Mouse (Mus musculus): ENCODE data around the gene Cnst. TPM values are rescaled to one million over a fixed set of nuclear protein-coding genes. Genes with fewer than 3 reads are reported as not detected.
"Not testable (repeated sequence)": the region's sequence is repeated elsewhere in the genome, so short reads cannot be mapped to it uniquely, and the experiment has no call there.

Gene Cnst
- polyA plus RNA-seq, 1 experiment from 2014 or later = 19.7 TPM

DNA sequence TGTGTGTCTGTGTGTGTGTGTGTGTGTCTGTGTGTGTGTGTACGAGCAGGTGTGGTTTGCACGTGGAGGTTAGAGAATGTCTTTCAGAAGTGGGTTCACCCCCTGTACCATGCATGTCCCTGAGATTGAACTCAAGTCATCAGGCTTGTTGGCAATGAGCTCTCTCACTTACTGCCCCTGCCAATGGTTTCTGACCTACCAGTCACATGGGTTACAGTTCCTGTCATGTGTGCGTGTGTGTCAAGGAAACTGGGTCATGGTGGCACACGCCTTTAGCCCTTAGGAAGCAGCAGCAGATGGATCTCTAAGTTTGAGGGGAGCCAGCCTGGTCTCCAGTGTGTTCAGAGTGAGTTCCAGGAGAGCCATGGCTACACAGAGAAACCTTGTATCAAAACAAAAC, 96.6 kb downstream of the Cnst start:
- 89% methylated on average over 4 of the region's 4 CpGs for WGBS
- no peak overlapping the region for H3K4me3 ChIP-seq
- no peaks in the 10 kb centered on the region for H3K36me3 ChIP-seq
- H3K4me1 ChIP-seq = peaks cover 3% of the 10 kb centered on the region; the same call in 1 of the 2 replicates
- no peak for DNase-seq (ENCODE audit: low spot score)
- no peak overlapping the region for H3K27ac ChIP-seq (replicated peaks)
- H3K9me3 ChIP-seq (replicated peaks) = no peaks in the 10 kb centered on the region
- H3K27me3 ChIP-seq (ENCODE audit: low read depth, poor library complexity, severe bottlenecking) = no peaks in the 10 kb centered on the region

DNA sequence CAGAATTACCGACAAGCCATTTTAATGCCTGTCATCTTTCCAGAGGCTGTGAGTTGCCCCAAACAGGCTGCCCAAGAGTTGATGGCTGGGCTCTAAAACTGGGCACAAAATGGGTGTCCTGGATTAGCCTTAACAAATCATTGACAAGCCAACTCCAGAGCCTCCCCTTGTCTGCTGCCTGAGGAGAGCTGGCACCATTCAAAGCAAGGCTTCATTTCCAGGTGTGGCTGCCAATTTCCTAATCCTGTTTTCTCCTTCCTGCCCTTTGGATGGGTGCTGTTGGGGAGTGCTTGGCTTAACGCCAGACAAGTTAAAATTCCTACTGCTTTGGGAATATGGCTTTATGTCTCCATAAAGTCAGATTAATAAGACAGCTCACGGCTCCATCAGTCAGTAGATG, 98.0 kb downstream of the Cnst start:
- Histone ChIP-seq H3K4me1 (peaks cover 6% of the 10 kb centered on the region; the same call in 1 of the 2 replicates), H3K27me3 (ENCODE audit: low read depth, poor library complexity, severe bottlenecking) (no peaks in the 10 kb centered on the region), H3K9me3 (replicated peaks) (no peaks in the 10 kb centered on the region), H3K36me3 (no peaks in the 10 kb centered on the region), H3K4me3 (no peak overlapping the region), H3K27ac (replicated peaks) (no peak overlapping the region)
- 78% methylated on average over 3 of the region's 3 CpGs for WGBS
- DNase-seq (ENCODE audit: low spot score) = no peak

- WGBS = 67% methylated on average over 13 of the region's 13 CpGs
- no peaks in the 10 kb centered on the region for H3K27me3 ChIP-seq (ENCODE audit: low read depth, poor library complexity, severe bottlenecking)
- H3K4me3 ChIP-seq = peak overlapping the region; percentile 18; the same call in 1 of the 2 replicates
- H3K4me1 ChIP-seq = peaks cover 7% of the 10 kb centered on the region; the same call in 1 of the 2 replicates
- no peaks in the 10 kb centered on the region for H3K36me3 ChIP-seq
- H3K27ac ChIP-seq (replicated peaks) = 0 out of 2 replicates have a peak overlapping the region, but pooled peaks have one; percentile 39
- peak; percentile 80 for DNase-seq (ENCODE audit: low spot score)
- no peaks in the 10 kb centered on the region for H3K9me3 ChIP-seq (replicated peaks)
Observed at GRCm38 (mm10) chr1:179645101-179645979, 99.2 kb downstream of the Cnst start.

GRCm38 (mm10) chr1:179645980-179646268, 99.8 kb downstream of the Cnst start:
- Histone ChIP-seq H3K36me3 (no peaks in the 10 kb centered on the region), H3K9me3 (replicated peaks) (no peaks in the 10 kb centered on the region), H3K4me1 (peaks cover 7% of the 10 kb centered on the region; the same call in 1 of the 2 replicates), H3K27ac (replicated peaks) (0 out of 2 replicates have a peak overlapping the region, but pooled peaks have one; percentile 39), H3K4me3 (peak overlapping the region; percentile 18; the same call in 1 of the 2 replicates), H3K27me3 (ENCODE audit: low read depth, poor library complexity, severe bottlenecking) (no peaks in the 10 kb centered on the region)
- 22% methylated on average over 4 of the region's 4 CpGs for WGBS
- no peak for DNase-seq (ENCODE audit: low spot score)

- not testable (repeated sequence) for H3K27ac ChIP-seq (replicated peaks); H3K9me3 ChIP-seq (replicated peaks); H3K4me3 ChIP-seq; H3K27me3 ChIP-seq (ENCODE audit: low read depth, poor library complexity, severe bottlenecking); H3K36me3 ChIP-seq; DNase-seq (ENCODE audit: low spot score); H3K4me1 ChIP-seq
- WGBS = 75% methylated on average over 5 of the region's 5 CpGs
Observed at GRCm38 (mm10) chr1:179648678-179649077, 102.5 kb downstream of the Cnst start.

DNA sequence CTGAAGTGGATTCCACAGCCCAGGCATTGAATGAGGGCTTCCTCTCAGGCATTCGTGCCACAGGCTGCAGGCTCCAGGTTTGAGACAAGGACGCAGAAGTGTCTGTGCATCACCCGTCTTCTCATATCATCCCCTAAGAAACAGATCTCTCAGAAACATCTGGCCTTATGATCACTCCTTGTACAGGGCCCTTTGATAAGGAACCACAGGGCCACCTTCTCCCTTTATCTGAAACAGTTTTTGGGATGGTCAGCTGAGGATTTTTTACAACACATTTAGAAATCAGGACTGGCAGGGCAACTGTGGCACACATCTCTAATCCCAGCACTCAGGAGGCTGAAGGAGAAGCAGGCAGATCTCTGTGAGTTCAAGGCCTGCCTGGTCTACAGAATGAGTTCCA, 103.2 kb downstream of the Cnst start:
- no peak for DNase-seq (ENCODE audit: low spot score)

DNA sequence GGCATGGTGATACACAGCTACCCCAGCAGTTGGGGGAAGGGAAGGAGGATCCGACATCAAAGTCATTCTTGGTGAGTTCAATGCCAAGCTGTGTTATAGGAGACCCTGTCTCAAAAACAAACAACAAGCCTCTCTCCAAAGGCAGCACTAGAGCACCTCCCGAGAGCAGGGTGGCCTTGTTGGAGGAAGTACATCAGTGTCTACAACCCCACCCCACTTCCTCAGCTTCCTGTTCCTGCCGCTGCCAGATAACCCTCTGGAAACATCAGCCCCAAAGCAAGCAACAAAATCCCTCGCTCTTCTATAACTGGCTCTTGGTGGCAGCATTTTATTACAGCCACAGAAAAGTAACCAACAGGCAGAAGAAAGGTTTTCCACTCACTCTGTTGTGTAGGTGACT, 104.1 kb downstream of the Cnst start:
- WGBS = 82% methylated on average over 4 of the region's 4 CpGs
- Histone ChIP-seq H3K36me3 (no peaks in the 10 kb centered on the region), H3K27ac (replicated peaks) (no peak overlapping the region), H3K4me1 (peaks cover 7% of the 10 kb centered on the region; the same call in 1 of the 2 replicates), H3K9me3 (replicated peaks) (no peaks in the 10 kb centered on the region), H3K27me3 (ENCODE audit: low read depth, poor library complexity, severe bottlenecking) (no peaks in the 10 kb centered on the region), H3K4me3 (no peak overlapping the region)
- no peak for DNase-seq (ENCODE audit: low spot score)

More for the DNA sequence above, 103.2 kb downstream of the Cnst start:
- Histone ChIP-seq H3K9me3 (replicated peaks) (no peaks in the 10 kb centered on the region), H3K4me3 (no peak overlapping the region), H3K27ac (replicated peaks) (no peak overlapping the region), H3K4me1 (peaks cover 7% of the 10 kb centered on the region; the same call in 1 of the 2 replicates), H3K27me3 (ENCODE audit: low read depth, poor library complexity, severe bottlenecking) (no peaks in the 10 kb centered on the region), H3K36me3 (no peaks in the 10 kb centered on the region)
- 78% methylated on average over 3 of the region's 3 CpGs for whole genome bisulfite sequencing

DNA sequence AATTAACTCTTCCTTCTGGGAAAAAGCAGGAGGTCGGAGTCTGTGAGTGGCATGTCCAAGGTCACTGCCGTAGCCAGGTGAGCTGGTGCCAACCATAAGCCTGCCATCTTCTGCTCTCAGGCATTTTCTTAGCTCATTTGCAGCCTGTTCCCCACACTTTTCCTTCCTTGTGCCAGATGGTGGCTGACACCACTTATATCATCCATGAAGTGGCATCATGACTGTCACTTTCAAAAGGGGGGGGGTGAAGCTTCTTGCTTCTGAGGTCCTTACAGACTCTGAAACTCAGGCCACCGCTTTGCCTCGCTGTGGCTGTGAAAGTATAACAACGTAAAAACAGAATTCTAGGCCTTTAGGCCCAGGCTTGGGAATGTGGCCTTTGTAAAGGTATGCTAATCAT, 105.1 kb downstream of the Cnst start:
- H3K27me3 ChIP-seq (ENCODE audit: low read depth, poor library complexity, severe bottlenecking) = no peaks in the 10 kb centered on the region
- 81% methylated on average over 5 of the region's 5 CpGs for WGBS
- no peak overlapping the region for H3K4me3 ChIP-seq
- DNase-seq (ENCODE audit: low spot score) = no peak
- 0 out of 2 replicates have a peak, but pooled peaks cover 4% of the 10 kb centered on the region for H3K4me1 ChIP-seq
- H3K9me3 ChIP-seq (replicated peaks) = no peaks in the 10 kb centered on the region
- H3K36me3 ChIP-seq = no peaks in the 10 kb centered on the region
- no peak overlapping the region for H3K27ac ChIP-seq (replicated peaks)

DNA sequence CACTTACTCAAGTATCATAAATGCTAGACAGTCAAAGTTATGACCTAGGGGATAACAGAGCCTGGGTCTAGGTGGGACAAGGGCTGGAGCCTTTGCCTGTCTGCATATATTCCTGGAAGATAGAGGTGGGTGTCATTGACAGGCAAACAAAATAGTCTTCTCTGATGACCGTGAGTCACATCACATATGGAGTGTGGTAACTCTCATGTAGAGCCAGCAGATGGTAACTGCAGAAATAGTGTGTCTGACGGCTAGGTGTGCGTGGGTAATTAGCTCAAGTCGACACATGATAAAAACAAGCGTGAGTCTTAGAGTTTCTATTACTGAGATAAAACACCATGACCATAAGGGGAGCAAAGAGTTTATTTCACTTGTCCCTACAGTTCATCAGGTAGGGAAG, 116.9 kb downstream of the Cnst start:
- Histone ChIP-seq H3K27me3 (ENCODE audit: low read depth, poor library complexity, severe bottlenecking) (no peaks in the 10 kb centered on the region), H3K36me3 (no peaks in the 10 kb centered on the region), H3K27ac (replicated peaks) (no peak overlapping the region), H3K9me3 (replicated peaks) (no peaks in the 10 kb centered on the region), H3K4me1 (peaks cover 21% of the 10 kb centered on the region), H3K4me3 (no peak overlapping the region)
- DNase-seq (ENCODE audit: low spot score) = no peak
- 95% methylated on average over 5 of the region's 5 CpGs for WGBS

GRCm38 (mm10) chr1:179664309-179664930, 118.2 kb downstream of the Cnst start:
- WGBS = 64% methylated on average over 4 of the region's 4 CpGs
- no peak overlapping the region for H3K27ac ChIP-seq (replicated peaks)

GRCm38 (mm10) chr1:179666971-179667370, 120.8 kb downstream of the Cnst start:
- Histone ChIP-seq H3K36me3 (peaks cover 9% of the 10 kb centered on the region), H3K4me3 (peak overlapping the region; percentile 91; the same call in 1 of the 2 replicates), H3K27ac (replicated peaks) (no peak overlapping the region; the same call in 1 of the 2 replicates), H3K9me3 (replicated peaks) (no peaks in the 10 kb centered on the region), H3K4me1 (peaks cover 42% of the 10 kb centered on the region), H3K27me3 (ENCODE audit: low read depth, poor library complexity, severe bottlenecking) (no peaks in the 10 kb centered on the region)
- DNase-seq (ENCODE audit: low spot score) = no peak
- 54% methylated on average over 2 of the region's 2 CpGs for WGBS

More at GRCm38 (mm10) chr1:179664309-179664930, 118.2 kb downstream of the Cnst start:
- no peaks in the 10 kb centered on the region for H3K9me3 ChIP-seq (replicated peaks)
- no peaks in the 10 kb centered on the region for H3K27me3 ChIP-seq (ENCODE audit: low read depth, poor library complexity, severe bottlenecking)
- no peaks in the 10 kb centered on the region for H3K36me3 ChIP-seq
- H3K4me1 ChIP-seq = peaks cover 35% of the 10 kb centered on the region
- no peak overlapping the region for H3K4me3 ChIP-seq
- no peak for DNase-seq (ENCODE audit: low spot score)

- no peak for DNase-seq (ENCODE audit: low spot score)
- H3K36me3 ChIP-seq = peaks cover 13% of the 10 kb centered on the region
- H3K4me3 ChIP-seq = peak overlapping the region; percentile 91
- 2% methylated on average over 7 of the region's 7 CpGs for WGBS
- no peaks in the 10 kb centered on the region for H3K27me3 ChIP-seq (ENCODE audit: low read depth, poor library complexity, severe bottlenecking)
- peaks cover 42% of the 10 kb centered on the region for H3K4me1 ChIP-seq
- H3K27ac ChIP-seq (replicated peaks) = peak overlapping the region; percentile 93
- H3K9me3 ChIP-seq (replicated peaks) = no peaks in the 10 kb centered on the region
Observed at GRCm38 (mm10) chr1:179667450-179667849, 121.3 kb downstream of the Cnst start.
